Mouse (Mus musculus): ENCODE measurements at regions not wholly inside any gene's neighbourhood (a gene's known extent, or its start where the extent isn't known, plus 50 kb on each side); places are given as distances from the start of the nearest gene placed in this dataset.

DNA sequence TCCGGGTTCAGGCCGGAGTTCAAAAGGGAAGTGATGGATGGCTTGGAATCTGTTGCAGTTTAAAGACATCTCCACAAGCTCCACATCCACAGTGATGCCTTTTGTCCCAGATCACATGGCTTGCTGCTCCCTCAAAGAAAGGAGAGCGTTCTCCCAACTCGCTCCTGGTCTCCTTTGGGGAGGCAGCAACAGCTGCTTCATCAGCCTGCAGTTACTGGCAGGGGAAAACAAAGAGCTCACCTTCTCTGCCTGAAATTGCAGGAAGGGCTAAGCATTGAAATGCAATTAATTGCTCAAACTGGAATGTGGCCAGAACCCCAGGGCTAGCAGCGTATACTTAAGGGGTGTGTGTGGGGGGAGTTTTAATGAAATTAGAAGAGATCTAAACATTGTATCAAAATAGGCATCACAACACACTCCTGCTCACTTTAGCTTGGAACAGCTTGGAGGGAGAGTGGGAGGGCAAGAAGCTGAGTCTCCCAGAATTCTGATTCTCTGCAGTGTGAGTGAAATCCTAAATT is 126.3 kb upstream of the Lrig3 start:
- no peak for ATAC-seq (ENCODE audit: insufficient number of reproducible peaks, insufficient read depth, low FRiP score, low read depth)
- no peaks in the 10 kb centered on the region for H3K9me3 ChIP-seq (ENCODE audit: control insufficient read depth, low read depth, low read length)
- H3K9ac ChIP-seq (replicated peaks; ENCODE audit: low read depth, low read length) = no peak overlapping the region
- H3K4me2 ChIP-seq (replicated peaks; ENCODE audit: low read depth, low read length) = no peak overlapping the region
- no peaks in the 10 kb centered on the region for H3K36me3 ChIP-seq (ENCODE audit: control insufficient read depth, insufficient read depth, low read length)
- no peak overlapping the region for H3K4me3 ChIP-seq (ENCODE audit: low read depth, low read length)
- no peaks in the 10 kb centered on the region for H3K27me3 ChIP-seq (ENCODE audit: control insufficient read depth, insufficient read depth, low read length)
- WGBS = 12% methylated on average over 5 of the region's 5 CpGs
- no peak overlapping the region for H3K27ac ChIP-seq (ENCODE audit: low read length)
- H3K4me1 ChIP-seq (ENCODE audit: control insufficient read depth, insufficient read depth, low read length) = peaks cover 5% of the 10 kb centered on the region; the same call in 1 of the 2 replicates

DNA sequence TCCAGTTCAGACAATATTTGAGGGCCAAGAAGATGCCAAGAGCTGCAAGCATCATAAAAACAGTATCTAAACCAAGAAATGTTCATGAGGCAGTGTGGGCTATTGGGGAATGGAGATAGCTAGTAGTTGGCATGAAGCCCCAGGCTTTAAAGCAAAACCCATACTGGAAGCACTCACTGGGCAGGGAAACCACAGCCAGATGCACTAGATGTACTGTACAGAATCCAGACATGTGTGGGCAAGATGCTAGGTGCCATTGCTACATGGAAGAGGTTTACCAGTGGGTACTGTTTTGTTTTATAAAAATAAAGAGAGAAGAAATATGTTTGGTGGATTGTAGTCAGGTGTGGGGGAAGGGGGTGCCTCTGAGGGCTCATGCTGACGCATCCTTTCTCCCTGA is 125.6 kb upstream of the Lrig3 start:
- 98% methylated on average over 1 of the region's 1 CpGs for WGBS

DNA sequence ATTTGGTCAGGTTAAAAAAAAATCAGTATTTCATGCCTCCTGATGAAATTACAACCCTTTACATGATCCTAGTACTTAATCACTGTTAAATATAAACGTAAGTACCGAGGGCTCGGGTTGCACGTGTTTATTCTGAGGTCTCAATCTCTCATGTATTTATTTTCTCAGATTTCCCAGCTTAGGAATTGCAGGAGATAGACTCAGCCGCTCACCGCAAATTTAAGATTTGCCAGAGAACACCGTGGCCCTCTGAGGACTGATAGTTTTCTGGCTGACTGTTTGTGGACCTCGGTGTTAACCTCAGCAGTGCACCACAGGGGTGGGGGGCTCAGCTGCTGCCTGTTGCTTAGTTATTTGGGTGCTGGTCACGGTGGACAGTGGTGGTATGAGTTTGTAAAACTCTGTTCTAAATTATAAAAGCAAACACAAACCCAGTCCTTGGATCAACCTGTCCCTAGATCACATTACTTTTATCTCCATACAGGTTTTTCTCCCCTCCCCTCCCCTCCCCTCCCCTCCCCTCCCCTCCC is 121.6 kb upstream of the Lrig3 start:
- no peak overlapping the region for H3K4me2 ChIP-seq (replicated peaks; ENCODE audit: low read depth, low read length)
- peaks cover 9% of the 10 kb centered on the region; the same call in 1 of the 2 replicates for H3K4me1 ChIP-seq (ENCODE audit: control insufficient read depth, insufficient read depth, low read length)
- no peaks in the 10 kb centered on the region for H3K27me3 ChIP-seq (ENCODE audit: control insufficient read depth, insufficient read depth, low read length)
- 13% methylated on average over 9 of the region's 9 CpGs for WGBS
- ATAC-seq (ENCODE audit: insufficient number of reproducible peaks, insufficient read depth, low FRiP score, low read depth) = no peak
- H3K9ac ChIP-seq (replicated peaks; ENCODE audit: low read depth, low read length) = no peak overlapping the region
- no peak overlapping the region for H3K4me3 ChIP-seq (ENCODE audit: low read depth, low read length)
- H3K36me3 ChIP-seq (ENCODE audit: control insufficient read depth, insufficient read depth, low read length) = no peaks in the 10 kb centered on the region
- H3K27ac ChIP-seq (ENCODE audit: low read length) = no peak overlapping the region
- H3K9me3 ChIP-seq (ENCODE audit: control insufficient read depth, low read depth, low read length) = no peaks in the 10 kb centered on the region

More for the DNA sequence above, 125.6 kb upstream of the Lrig3 start:
- Histone ChIP-seq H3K4me1 (ENCODE audit: control insufficient read depth, insufficient read depth, low read length) (peaks cover 9% of the 10 kb centered on the region; the same call in 1 of the 2 replicates), H3K36me3 (ENCODE audit: control insufficient read depth, insufficient read depth, low read length) (no peaks in the 10 kb centered on the region), H3K9me3 (ENCODE audit: control insufficient read depth, low read depth, low read length) (no peaks in the 10 kb centered on the region), H3K4me2 (replicated peaks; ENCODE audit: low read depth, low read length) (no peak overlapping the region), H3K27ac (ENCODE audit: low read length) (no peak overlapping the region), H3K9ac (replicated peaks; ENCODE audit: low read depth, low read length) (no peak overlapping the region), H3K4me3 (ENCODE audit: low read depth, low read length) (no peak overlapping the region), H3K27me3 (ENCODE audit: control insufficient read depth, insufficient read depth, low read length) (no peaks in the 10 kb centered on the region)
- ATAC-seq (ENCODE audit: insufficient number of reproducible peaks, insufficient read depth, low FRiP score, low read depth) = no peak

DNA sequence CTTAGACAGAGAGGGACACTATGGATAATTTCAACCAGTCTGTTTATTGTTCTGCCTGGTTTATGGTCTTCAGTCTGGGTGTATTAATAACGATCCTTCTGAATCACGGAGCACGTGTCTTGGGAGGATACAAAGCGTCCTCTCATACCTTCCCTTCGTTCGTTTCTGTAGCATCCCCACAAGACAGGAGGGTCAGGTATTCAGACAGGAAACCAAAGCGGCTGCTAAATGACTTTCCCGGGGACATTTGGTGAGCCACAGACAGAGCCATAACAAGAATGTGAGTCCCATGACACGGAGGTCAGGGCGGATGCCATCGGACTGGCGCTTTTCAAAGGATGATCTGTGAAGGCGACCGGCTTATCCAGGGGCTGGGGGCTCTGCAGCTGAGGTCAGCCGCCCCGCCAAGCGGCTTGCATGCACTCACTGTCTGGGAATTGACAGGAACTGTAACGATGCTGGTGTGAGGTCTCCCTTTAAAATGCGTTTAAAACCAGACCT is 120.9 kb upstream of the Lrig3 start:
- WGBS = 9% methylated on average over 19 of the region's 19 CpGs
- Histone ChIP-seq H3K4me2 (replicated peaks; ENCODE audit: low read depth, low read length) (peak overlapping the region; percentile 25), H3K27ac (ENCODE audit: low read length) (no peak overlapping the region), H3K4me3 (ENCODE audit: low read depth, low read length) (no peak overlapping the region), H3K36me3 (ENCODE audit: control insufficient read depth, insufficient read depth, low read length) (no peaks in the 10 kb centered on the region), H3K27me3 (ENCODE audit: control insufficient read depth, insufficient read depth, low read length) (no peaks in the 10 kb centered on the region), H3K9me3 (ENCODE audit: control insufficient read depth, low read depth, low read length) (no peaks in the 10 kb centered on the region), H3K4me1 (ENCODE audit: control insufficient read depth, insufficient read depth, low read length) (peaks cover 5% of the 10 kb centered on the region; the same call in 1 of the 2 replicates), H3K9ac (replicated peaks; ENCODE audit: low read depth, low read length) (no peak overlapping the region)
- ATAC-seq (ENCODE audit: insufficient number of reproducible peaks, insufficient read depth, low FRiP score, low read depth) = peak; percentile 28; the same call in 1 of the 2 replicates

DNA sequence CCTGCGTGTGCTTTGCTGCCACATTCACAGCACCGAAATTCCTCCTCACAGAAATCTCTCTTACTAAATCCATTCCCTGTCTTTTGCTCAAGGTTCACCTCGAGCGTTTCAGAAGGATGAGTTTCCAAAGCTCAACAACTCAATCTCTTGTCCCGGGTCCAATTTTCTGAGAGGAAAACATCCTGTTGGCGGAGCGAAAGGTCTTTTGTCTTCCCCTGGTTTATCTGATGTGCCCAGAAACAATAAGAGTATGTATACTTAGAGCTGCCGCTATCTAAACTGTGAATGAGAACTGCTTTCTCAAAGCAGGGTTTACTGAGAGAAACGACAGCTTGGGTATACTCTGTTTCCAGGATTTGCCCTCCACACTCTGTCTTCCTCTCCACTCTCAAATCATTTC is 115.6 kb upstream of the Lrig3 start:
- Histone ChIP-seq H3K9ac (replicated peaks; ENCODE audit: low read depth, low read length) (no peak overlapping the region), H3K4me2 (replicated peaks; ENCODE audit: low read depth, low read length) (no peak overlapping the region), H3K36me3 (ENCODE audit: control insufficient read depth, insufficient read depth, low read length) (no peaks in the 10 kb centered on the region), H3K27ac (ENCODE audit: low read length) (no peak overlapping the region), H3K4me3 (ENCODE audit: low read depth, low read length) (no peak overlapping the region), H3K9me3 (ENCODE audit: control insufficient read depth, low read depth, low read length) (no peaks in the 10 kb centered on the region), H3K4me1 (ENCODE audit: control insufficient read depth, insufficient read depth, low read length) (peaks cover under 1% of the 10 kb centered on the region; the same call in 1 of the 2 replicates), H3K27me3 (ENCODE audit: control insufficient read depth, insufficient read depth, low read length) (no peaks in the 10 kb centered on the region)
- WGBS = 32% methylated on average over 9 of the region's 9 CpGs
- no peak for ATAC-seq (ENCODE audit: insufficient number of reproducible peaks, insufficient read depth, low FRiP score, low read depth)

DNA sequence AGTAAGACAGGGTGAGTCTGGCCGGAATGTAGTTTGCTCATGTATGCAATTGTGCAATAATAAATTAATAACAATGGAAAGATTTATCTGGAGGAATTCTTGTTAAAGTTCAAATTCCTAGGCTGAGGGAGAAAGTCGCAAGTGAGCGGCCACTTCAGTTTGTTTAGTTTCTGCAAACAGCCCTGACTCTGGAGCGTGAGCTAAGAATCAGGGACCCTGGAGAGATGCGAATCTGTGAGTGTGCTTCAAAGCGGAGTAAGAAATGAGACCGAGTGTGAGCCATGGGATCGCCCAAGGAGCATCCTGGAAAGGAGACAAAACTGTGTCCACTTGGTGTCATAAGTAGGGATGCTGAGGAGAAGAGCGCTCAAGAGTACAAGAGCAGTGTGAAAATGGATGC is 104.2 kb upstream of the Lrig3 start:
- Histone ChIP-seq H3K4me3 (ENCODE audit: low read depth, low read length) (no peak overlapping the region), H3K4me2 (replicated peaks; ENCODE audit: low read depth, low read length) (no peak overlapping the region), H3K27me3 (ENCODE audit: control insufficient read depth, insufficient read depth, low read length) (no peaks in the 10 kb centered on the region), H3K9me3 (ENCODE audit: control insufficient read depth, low read depth, low read length) (no peaks in the 10 kb centered on the region), H3K4me1 (ENCODE audit: control insufficient read depth, insufficient read depth, low read length) (no peaks in the 10 kb centered on the region), H3K36me3 (ENCODE audit: control insufficient read depth, insufficient read depth, low read length) (no peaks in the 10 kb centered on the region), H3K27ac (ENCODE audit: low read length) (no peak overlapping the region), H3K9ac (replicated peaks; ENCODE audit: low read depth, low read length) (no peak overlapping the region)
- no peak for ATAC-seq (ENCODE audit: insufficient number of reproducible peaks, insufficient read depth, low FRiP score, low read depth)
- 55% methylated on average over 9 of the region's 9 CpGs for WGBS

DNA sequence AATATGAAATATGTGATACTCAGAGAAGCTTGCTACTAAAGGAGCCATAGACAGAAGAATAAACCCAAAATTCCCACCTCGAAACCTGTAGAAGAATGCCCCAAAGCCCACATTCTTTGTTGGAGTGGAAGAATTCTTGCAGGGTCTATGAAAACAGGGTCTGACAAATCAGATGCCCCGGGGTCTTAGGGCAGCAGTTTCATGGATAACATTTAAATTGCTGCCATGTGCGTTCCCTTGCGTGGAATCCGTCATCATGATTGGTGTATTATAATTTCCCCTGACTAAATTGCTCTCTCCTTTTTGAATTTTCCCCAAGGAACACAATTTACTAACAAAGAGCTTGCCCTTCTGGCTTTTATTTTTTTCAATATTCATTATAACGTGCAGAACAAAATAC is 99.6 kb upstream of the Lrig3 start:
- no peaks in the 10 kb centered on the region for H3K9me3 ChIP-seq (ENCODE audit: control insufficient read depth, low read depth, low read length)
- ATAC-seq (ENCODE audit: insufficient number of reproducible peaks, insufficient read depth, low FRiP score, low read depth) = no peak
- no peaks in the 10 kb centered on the region for H3K4me1 ChIP-seq (ENCODE audit: control insufficient read depth, insufficient read depth, low read length)
- no peak overlapping the region for H3K4me3 ChIP-seq (ENCODE audit: low read depth, low read length)
- 81% methylated on average over 6 of the region's 6 CpGs for WGBS
- no peaks in the 10 kb centered on the region for H3K36me3 ChIP-seq (ENCODE audit: control insufficient read depth, insufficient read depth, low read length)
- no peak overlapping the region for H3K4me2 ChIP-seq (replicated peaks; ENCODE audit: low read depth, low read length)
- no peak overlapping the region for H3K9ac ChIP-seq (replicated peaks; ENCODE audit: low read depth, low read length)
- H3K27me3 ChIP-seq (ENCODE audit: control insufficient read depth, insufficient read depth, low read length) = no peaks in the 10 kb centered on the region
- no peak overlapping the region for H3K27ac ChIP-seq (ENCODE audit: low read length)

DNA sequence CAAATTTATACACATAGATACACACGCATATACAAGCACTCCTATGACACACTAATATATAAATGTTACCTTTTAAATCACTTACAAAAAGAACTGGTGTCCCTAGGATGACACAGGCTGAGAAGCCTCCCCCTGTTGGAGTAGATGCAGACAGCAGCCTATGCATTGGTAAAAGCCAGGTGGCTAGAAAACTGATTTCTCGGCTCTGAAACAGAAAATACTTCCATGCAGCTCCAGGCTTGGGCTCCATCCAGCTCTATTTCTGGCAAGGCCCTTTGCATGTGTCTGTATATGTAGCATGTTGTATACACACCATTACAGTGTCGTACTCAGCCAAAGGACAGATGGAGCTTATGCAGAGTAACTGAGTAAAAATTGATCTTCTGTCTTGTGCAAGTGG is 81.4 kb upstream of the Lrig3 start:
- Histone ChIP-seq H3K36me3 (ENCODE audit: control insufficient read depth, insufficient read depth, low read length) (no peaks in the 10 kb centered on the region), H3K9me3 (ENCODE audit: control insufficient read depth, low read depth, low read length) (no peaks in the 10 kb centered on the region), H3K4me2 (replicated peaks; ENCODE audit: low read depth, low read length) (no peak overlapping the region), H3K27ac (ENCODE audit: low read length) (no peak overlapping the region), H3K4me3 (ENCODE audit: low read depth, low read length) (no peak overlapping the region), H3K4me1 (ENCODE audit: control insufficient read depth, insufficient read depth, low read length) (no peaks in the 10 kb centered on the region), H3K27me3 (ENCODE audit: control insufficient read depth, insufficient read depth, low read length) (no peaks in the 10 kb centered on the region), H3K9ac (replicated peaks; ENCODE audit: low read depth, low read length) (no peak overlapping the region)
- 63% methylated on average over 3 of the region's 3 CpGs for WGBS
- no peak for ATAC-seq (ENCODE audit: insufficient number of reproducible peaks, insufficient read depth, low FRiP score, low read depth)

DNA sequence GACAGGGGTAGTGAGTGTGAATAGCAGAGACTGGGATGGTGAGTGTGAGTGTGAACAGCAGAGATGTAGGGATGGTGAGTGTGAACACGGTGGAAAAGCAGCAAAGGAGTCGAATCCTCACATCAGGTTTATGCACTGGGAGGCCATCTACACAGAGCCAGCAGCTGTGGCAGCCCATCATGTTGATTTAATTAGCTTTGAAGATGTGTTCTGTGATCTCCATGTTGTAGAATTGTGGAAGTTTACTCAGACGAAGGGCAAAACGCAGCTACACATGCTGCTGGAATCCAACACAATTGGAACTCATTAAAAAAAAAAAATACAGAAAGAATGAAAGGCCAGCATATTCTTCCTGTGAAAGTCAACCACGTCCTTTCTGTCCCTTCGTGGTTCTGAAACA is 80.2 kb upstream of the Lrig3 start:
- H3K36me3 ChIP-seq (ENCODE audit: control insufficient read depth, insufficient read depth, low read length) = no peaks in the 10 kb centered on the region
- no peak overlapping the region for H3K27ac ChIP-seq (ENCODE audit: low read length)
- WGBS = 59% methylated on average over 6 of the region's 6 CpGs
- no peak for ATAC-seq (ENCODE audit: insufficient number of reproducible peaks, insufficient read depth, low FRiP score, low read depth)
- H3K4me3 ChIP-seq (ENCODE audit: low read depth, low read length) = no peak overlapping the region
- H3K4me2 ChIP-seq (replicated peaks; ENCODE audit: low read depth, low read length) = no peak overlapping the region
- no peaks in the 10 kb centered on the region for H3K4me1 ChIP-seq (ENCODE audit: control insufficient read depth, insufficient read depth, low read length)
- no peaks in the 10 kb centered on the region for H3K27me3 ChIP-seq (ENCODE audit: control insufficient read depth, insufficient read depth, low read length)
- H3K9me3 ChIP-seq (ENCODE audit: control insufficient read depth, low read depth, low read length) = no peaks in the 10 kb centered on the region
- no peak overlapping the region for H3K9ac ChIP-seq (replicated peaks; ENCODE audit: low read depth, low read length)

Measured in stomach, embryonic 14.5 days (tissue).